Mouse (Mus musculus): ENCODE measurements around the gene Mdga1.

GRCm38 (mm10) chr17:29915820-29916219 lies 54.1 kb downstream of the Mdga1 start:
- no peak for TF ChIP-seq CTCF (IDR thresholded peaks at IDR 0.05; ENCODE audit: low read depth, low read length)
- TF ChIP-seq POLR2A (IDR thresholded peaks at IDR 0.05; ENCODE audit: borderline replicate concordance, low read depth, low read length), result no peak
